In the genomic region with DNA sequence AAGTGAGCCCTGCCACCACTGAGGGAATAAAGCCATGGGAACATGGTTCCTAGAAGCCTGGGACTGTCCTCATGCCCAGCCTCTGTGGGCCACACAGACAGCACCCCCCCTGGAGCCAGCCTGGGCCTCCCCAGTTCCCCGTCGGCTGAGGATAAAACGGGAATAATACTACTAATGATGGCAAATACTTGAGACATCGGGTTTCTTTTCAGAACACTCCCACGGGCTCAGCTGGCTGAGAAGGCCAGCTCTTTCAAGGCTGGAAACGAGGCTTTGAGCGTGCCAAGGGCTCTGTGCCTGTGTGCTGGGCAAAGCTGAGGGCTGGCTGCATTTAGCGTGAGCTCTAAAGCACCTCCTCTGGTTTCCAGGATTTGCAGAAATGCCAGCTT, we compare ENCODE assay signal across 9 mouse cellular contexts.
DNase-seq lines count a peak whose midpoint lies in the region; ATAC-seq lines count a peak whose summit lies in the region.
"Had no signal": no experiment of that assay in that cellular context is flagged by ENCODE, and none has a peak within 500 bp of the region (broad histone marks: within the 10 kb centered on the region; RNA-seq: fewer than 3 reads in every experiment).

No protein-coding gene starts in this region.

- no peaks in the 10 kb centered on the region for H3K9me3 ChIP-seq in embryonic facial prominence, embryonic 10.5 days
- H3K9me3 ChIP-seq in midbrain, embryonic 15.5 days, result no peaks in the 10 kb centered on the region
- no peaks in the 10 kb centered on the region for H3K9me3 ChIP-seq in heart, embryonic 12.5 days (replicated peaks)
- H3K9me3 ChIP-seq: neural tube, embryonic 15.5 days had no signal

- H3K36me3 ChIP-seq in embryonic facial prominence, embryonic 10.5 days (replicated peaks), result no peaks in the 10 kb centered on the region
- no peaks in the 10 kb centered on the region for H3K36me3 ChIP-seq in midbrain, embryonic 15.5 days (replicated peaks)
- no peaks in the 10 kb centered on the region for H3K36me3 ChIP-seq in heart, embryonic 12.5 days
- H3K36me3 ChIP-seq: neural tube, embryonic 15.5 days had no signal

- DNase-seq in adrenal gland, postnatal 25 days, result peak; percentile 15
- DNase-seq in embryonic facial prominence, embryonic 10.5 days (ENCODE audit: low spot score), result no peak
- DNase-seq in layer of hippocampus, adult 18-20 months (ENCODE audit: low spot score in 2 of 2), result peak; percentile 29 to 61
- DNase-seq in spleen, adult 18-20 months, result no peak
- no peak for DNase-seq in spleen, adult 12 weeks (ENCODE audit: low spot score)
- DNase-seq: lung, postnatal 36 days had no signal

- no peak overlapping the region for H3K9ac ChIP-seq in midbrain, embryonic 15.5 days
- H3K9ac ChIP-seq in heart, embryonic 12.5 days, result no peak overlapping the region
- H3K9ac ChIP-seq: neural tube, embryonic 15.5 days had no signal

- no peak overlapping the region for H3K4me3 ChIP-seq in embryonic facial prominence, embryonic 10.5 days
- H3K4me3 ChIP-seq in midbrain, embryonic 15.5 days, result no peak overlapping the region
- no peak overlapping the region for H3K4me3 ChIP-seq in heart, embryonic 12.5 days
- H3K4me3 ChIP-seq: neural tube, embryonic 15.5 days had no signal

- peaks cover 99% of the 10 kb centered on the region for H3K27me3 ChIP-seq in embryonic facial prominence, embryonic 10.5 days (replicated peaks; ENCODE audit: low read depth, poor library complexity, severe bottlenecking)
- peaks cover 82% of the 10 kb centered on the region for H3K27me3 ChIP-seq in midbrain, embryonic 15.5 days (replicated peaks)
- H3K27me3 ChIP-seq in heart, embryonic 12.5 days (replicated peaks), result peaks cover 85% of the 10 kb centered on the region

- peaks cover 69% of the 10 kb centered on the region for H3K4me1 ChIP-seq in embryonic facial prominence, embryonic 10.5 days
- H3K4me1 ChIP-seq in midbrain, embryonic 15.5 days, result peaks cover 4% of the 10 kb centered on the region; the same call in 1 of the 2 replicates
- H3K4me1 ChIP-seq in heart, embryonic 12.5 days (replicated peaks), result no peaks in the 10 kb centered on the region

- 16% methylated on average over 8 of the region's 8 CpGs for WGBS in embryonic facial prominence, embryonic 10.5 days
- WGBS in midbrain, embryonic 15.5 days, result 6% methylated on average over 8 of the region's 8 CpGs
- WGBS in heart, embryonic 12.5 days, result 23% methylated on average over 8 of the region's 8 CpGs

- ATAC-seq in midbrain, embryonic 15.5 days (replicated peaks), result peak; percentile 30; the same call in 1 of the 2 replicates
- ATAC-seq in heart, embryonic 12.5 days (ENCODE audit: insufficient number of reproducible peaks, low FRiP score), result no peak

- peak overlapping the region; percentile 45 for H3K27ac ChIP-seq in embryonic facial prominence, embryonic 10.5 days (replicated peaks)
- no peak overlapping the region for H3K27ac ChIP-seq in midbrain, embryonic 15.5 days
- H3K27ac ChIP-seq in heart, embryonic 12.5 days (ENCODE audit: poor library complexity, severe bottlenecking), result no peak overlapping the region
- H3K27ac ChIP-seq: neural tube, embryonic 15.5 days had no signal

- no peak overlapping the region for H3K4me2 ChIP-seq in midbrain, embryonic 15.5 days
- no peak overlapping the region for H3K4me2 ChIP-seq in heart, embryonic 12.5 days
- H3K4me2 ChIP-seq: neural tube, embryonic 15.5 days had no signal

Comparison
In these comparisons a context has a peak if more than half of its experiments do, and no peak if none do; other contexts are left out.
1. DNase-seq: peak in adrenal gland, postnatal 25 days (single experiment) and layer of hippocampus, adult 18-20 months (2 of 2); none in embryonic facial prominence, embryonic 10.5 days (single experiment), spleen, adult 18-20 months (0 of 2) and spleen, adult 12 weeks (single experiment).